8 mouse cellular contexts compared by ENCODE assay signal in genomic region chr19:6952712-6953037, GRCm38 (mm10). TPM values are rescaled to one million over a fixed set of nuclear protein-coding genes. Genes with fewer than 3 reads are reported as not detected.
DNase-seq lines count a peak whose midpoint lies in the region; ATAC-seq and TF ChIP-seq lines count a peak whose summit lies in the region.

No protein-coding gene starts in this region.

- no peaks in the 10 kb centered on the region for H3K27me3 ChIP-seq in forebrain, embryonic 10.5 days (ENCODE audit: poor library complexity, severe bottlenecking)
- no peaks in the 10 kb centered on the region for H3K27me3 ChIP-seq in hindbrain, embryonic 13.5 days
- no peaks in the 10 kb centered on the region for H3K27me3 ChIP-seq in limb, embryonic 15.5 days
- H3K27me3 ChIP-seq in midbrain, postnatal 0 days (ENCODE audit: insufficient read depth, low read length), result no peaks in the 10 kb centered on the region

- H3K4me1 ChIP-seq in forebrain, embryonic 10.5 days, result peaks cover 33% of the 10 kb centered on the region
- H3K4me1 ChIP-seq in hindbrain, embryonic 13.5 days (replicated peaks), result peaks cover 26% of the 10 kb centered on the region
- peaks cover 22% of the 10 kb centered on the region for H3K4me1 ChIP-seq in limb, embryonic 15.5 days
- H3K4me1 ChIP-seq in midbrain, postnatal 0 days (ENCODE audit: insufficient read depth, low read length), result 0 out of 2 replicates have a peak, but pooled peaks cover 3% of the 10 kb centered on the region

- H3K4me3 ChIP-seq in forebrain, embryonic 10.5 days, result peak overlapping the region; percentile 69
- peak overlapping the region; percentile 59 for H3K4me3 ChIP-seq in hindbrain, embryonic 13.5 days
- H3K4me3 ChIP-seq in limb, embryonic 15.5 days, result peak overlapping the region; percentile 69
- peak overlapping the region; percentile 59 for H3K4me3 ChIP-seq in midbrain, postnatal 0 days (ENCODE audit: low read depth, low read length)

- no peaks in the 10 kb centered on the region for H3K9me3 ChIP-seq in forebrain, embryonic 10.5 days
- H3K9me3 ChIP-seq in hindbrain, embryonic 13.5 days, result no peaks in the 10 kb centered on the region
- no peaks in the 10 kb centered on the region for H3K9me3 ChIP-seq in limb, embryonic 15.5 days
- no peaks in the 10 kb centered on the region for H3K9me3 ChIP-seq in midbrain, postnatal 0 days (ENCODE audit: low read length)

- ATAC-seq in hindbrain, embryonic 13.5 days (ENCODE audit: low FRiP score), result no peak
- ATAC-seq in limb, embryonic 15.5 days (ENCODE audit: insufficient number of reproducible peaks, low FRiP score, low TSS enrichment, low read depth), result no peak
- ATAC-seq in midbrain, postnatal 0 days (ENCODE audit: low FRiP score), result no peak

- DNase-seq in cerebellum, adult 9-11 months, result peak; percentile 70
- DNase-seq in cerebellum, postnatal 4 days (ENCODE audit: low spot score in 2 of 2), result no peak
- DNase-seq in forebrain, embryonic 10.5 days (ENCODE audit: extremely low spot score, low spot score), result no peak
- no peak for DNase-seq in midbrain, postnatal 0 days (ENCODE audit: low spot score)
- no peak for DNase-seq in frontal cortex, adult 2 months (ENCODE audit: extremely low spot score in 1 of 2, low spot score in 1 of 2)
- DNase-seq in T-cell, adult 2 months (ENCODE audit: low spot score), result no peak

- H3K27ac ChIP-seq in forebrain, embryonic 10.5 days, result peak overlapping the region; percentile 97
- peak overlapping the region; percentile 96 for H3K27ac ChIP-seq in hindbrain, embryonic 13.5 days
- H3K27ac ChIP-seq in limb, embryonic 15.5 days, result peak overlapping the region; percentile 98
- peak overlapping the region; percentile 85; the same call in 1 of the 2 replicates for H3K27ac ChIP-seq in midbrain, postnatal 0 days (ENCODE audit: low read depth, low read length)

- H3K36me3 ChIP-seq in forebrain, embryonic 10.5 days (replicated peaks), result peaks cover 42% of the 10 kb centered on the region
- H3K36me3 ChIP-seq in hindbrain, embryonic 13.5 days, result peaks cover 36% of the 10 kb centered on the region
- peaks cover 42% of the 10 kb centered on the region for H3K36me3 ChIP-seq in limb, embryonic 15.5 days
- peaks cover 13% of the 10 kb centered on the region; the same call in 1 of the 2 replicates for H3K36me3 ChIP-seq in midbrain, postnatal 0 days (ENCODE audit: insufficient read depth, low read length)

- peak overlapping the region; percentile 98 for H3K4me2 ChIP-seq in hindbrain, embryonic 13.5 days
- H3K4me2 ChIP-seq in limb, embryonic 15.5 days, result peak overlapping the region; percentile 90
- peak overlapping the region; percentile 76 for H3K4me2 ChIP-seq in midbrain, postnatal 0 days (ENCODE audit: low read depth, low read length, poor library complexity, severe bottlenecking)

- no peak for TF ChIP-seq CTCF in midbrain, postnatal 0 days (IDR thresholded peaks at IDR 0.05)

- peak overlapping the region; percentile 80 for H3K9ac ChIP-seq in hindbrain, embryonic 13.5 days
- no peak overlapping the region for H3K9ac ChIP-seq in limb, embryonic 15.5 days
- H3K9ac ChIP-seq in midbrain, postnatal 0 days (replicated peaks; ENCODE audit: low read length, poor library complexity, severe bottlenecking), result no peak overlapping the region

- 19% methylated on average over 3 of the region's 3 CpGs for WGBS in forebrain, embryonic 10.5 days
- WGBS in hindbrain, embryonic 13.5 days, result 41% methylated on average over 3 of the region's 3 CpGs
- 14% methylated on average over 3 of the region's 3 CpGs for WGBS in limb, embryonic 15.5 days
- WGBS in midbrain, postnatal 0 days, result 29% methylated on average over 3 of the region's 3 CpGs

RNA-seq across cellular contexts. Expression of gene Gpr137, which starts 10.4 kb away (rescaled TPM):
- polyA plus RNA-seq in forebrain, embryonic 10.5 days (2016; fragmentation: Nextera tagmentation; extraction: Ambion mirVana), result 22.8 and 26.5 TPM in 2 replicates
- polyA plus RNA-seq in hindbrain, embryonic 13.5 days (2015; fragmentation: Nextera tagmentation; extraction: Ambion mirVana), result 53.1 and 54.7 TPM in 2 replicates
- polyA plus RNA-seq in limb, embryonic 15.5 days (2015; fragmentation: Nextera tagmentation; extraction: Ambion mirVana), result 35.2 and 38.9 TPM in 2 replicates
- 88.5 and 101 TPM in 2 replicates for total RNA-seq in midbrain, postnatal 0 days (2014; rRNA removed)
- polyA plus RNA-seq in midbrain, postnatal 0 days (2015; fragmentation: Nextera tagmentation; extraction: Ambion mirVana), result 77.6 and 78.8 TPM in 2 replicates
- polyA plus RNA-seq in frontal cortex, adult 2 months (2012; rRNA removed), result 105 TPM in 2 replicates

RNA-seq across cellular contexts. Expression of gene Bad, which starts 11.0 kb away (rescaled TPM):
- 55.9 and 59.8 TPM in 2 replicates for polyA plus RNA-seq in forebrain, embryonic 10.5 days (2016; fragmentation: Nextera tagmentation; extraction: Ambion mirVana)
- 83.1 and 86.9 TPM in 2 replicates for polyA plus RNA-seq in hindbrain, embryonic 13.5 days (2015; fragmentation: Nextera tagmentation; extraction: Ambion mirVana)
- 92.3 and 94.7 TPM in 2 replicates for polyA plus RNA-seq in limb, embryonic 15.5 days (2015; fragmentation: Nextera tagmentation; extraction: Ambion mirVana)
- total RNA-seq in midbrain, postnatal 0 days (2014; rRNA removed), result 50.3 and 55.9 TPM in 2 replicates
- 91.6 and 104 TPM in 2 replicates for polyA plus RNA-seq in midbrain, postnatal 0 days (2015; fragmentation: Nextera tagmentation; extraction: Ambion mirVana)
- 55.1 and 65.8 TPM in 2 replicates for polyA plus RNA-seq in frontal cortex, adult 2 months (2012; rRNA removed)

RNA-seq across cellular contexts. Expression of gene Kcnk4, which starts 18.4 kb away (rescaled TPM):
- polyA plus RNA-seq in forebrain, embryonic 10.5 days (2016; fragmentation: Nextera tagmentation; extraction: Ambion mirVana), result 0.24 TPM in 1 of 2 replicates, not detected in the other
- polyA plus RNA-seq in hindbrain, embryonic 13.5 days (2015; fragmentation: Nextera tagmentation; extraction: Ambion mirVana), result 1.7 and 2.2 TPM in 2 replicates
- polyA plus RNA-seq in limb, embryonic 15.5 days (2015; fragmentation: Nextera tagmentation; extraction: Ambion mirVana), result 1.5 and 1.7 TPM in 2 replicates
- 7.9 and 13.6 TPM in 2 replicates for total RNA-seq in midbrain, postnatal 0 days (2014; rRNA removed)
- 17.8 and 18.0 TPM in 2 replicates for polyA plus RNA-seq in midbrain, postnatal 0 days (2015; fragmentation: Nextera tagmentation; extraction: Ambion mirVana)
- 22.3 and 30.5 TPM in 2 replicates for polyA plus RNA-seq in frontal cortex, adult 2 months (2012; rRNA removed)

RNA-seq across cellular contexts. Expression of gene Ppp1r14b, which starts 22.1 kb away (rescaled TPM):
- polyA plus RNA-seq in forebrain, embryonic 10.5 days (2016; fragmentation: Nextera tagmentation; extraction: Ambion mirVana), result 103 TPM in 2 replicates
- polyA plus RNA-seq in hindbrain, embryonic 13.5 days (2015; fragmentation: Nextera tagmentation; extraction: Ambion mirVana), result 114 and 143 TPM in 2 replicates
- polyA plus RNA-seq in limb, embryonic 15.5 days (2015; fragmentation: Nextera tagmentation; extraction: Ambion mirVana), result 168 TPM in 2 replicates
- 137 and 150 TPM in 2 replicates for total RNA-seq in midbrain, postnatal 0 days (2014; rRNA removed)
- 143 and 144 TPM in 2 replicates for polyA plus RNA-seq in midbrain, postnatal 0 days (2015; fragmentation: Nextera tagmentation; extraction: Ambion mirVana)
- 56.4 and 59.8 TPM in 2 replicates for polyA plus RNA-seq in frontal cortex, adult 2 months (2012; rRNA removed)

RNA-seq across cellular contexts. Expression of gene Plcb3, which starts 23.6 kb away (rescaled TPM):
- polyA plus RNA-seq in forebrain, embryonic 10.5 days (2016; fragmentation: Nextera tagmentation; extraction: Ambion mirVana), result 25.2 and 25.8 TPM in 2 replicates
- 11.5 and 11.7 TPM in 2 replicates for polyA plus RNA-seq in hindbrain, embryonic 13.5 days (2015; fragmentation: Nextera tagmentation; extraction: Ambion mirVana)
- 48.4 and 50.5 TPM in 2 replicates for polyA plus RNA-seq in limb, embryonic 15.5 days (2015; fragmentation: Nextera tagmentation; extraction: Ambion mirVana)
- 14.7 and 16.6 TPM in 2 replicates for total RNA-seq in midbrain, postnatal 0 days (2014; rRNA removed)
- polyA plus RNA-seq in midbrain, postnatal 0 days (2015; fragmentation: Nextera tagmentation; extraction: Ambion mirVana), result 9.5 and 9.8 TPM in 2 replicates
- polyA plus RNA-seq in frontal cortex, adult 2 months (2012; rRNA removed), result 19.6 and 21.8 TPM in 2 replicates
